Mouse (Mus musculus): ENCODE data around the gene Olfr66. TPM values are rescaled to one million over a fixed set of nuclear protein-coding genes. Genes with fewer than 3 reads are reported as not detected.

Gene Olfr66
- total RNA-seq, 2 experiments from 2014 or later: not detected

Other genes with a start within 250 kb of the Olfr66 start
- not detected for gene Olfr622, start 243.6 kb downstream of the Olfr66 start, total RNA-seq (2021)
- gene Olfr623, start 222.6 kb downstream of the Olfr66 start, total RNA-seq (2021): not detected
- under 1 TPM in 1 of 2 experiments, not detected in 1; 0.07 TPM for gene Olfr624, start 215.1 kb downstream of the Olfr66 start, total RNA-seq (2021)
- not detected for gene Olfr625-ps1, start 203.5 kb downstream of the Olfr66 start, total RNA-seq (2021)
- not detected for gene Olfr243, start 171.6 kb downstream of the Olfr66 start, total RNA-seq (2021)
- gene Olfr628, start 155.9 kb downstream of the Olfr66 start, total RNA-seq (2021): not detected
- gene Olfr629, start 141.3 kb downstream of the Olfr66 start, total RNA-seq (2021): not detected
- gene Olfr630, start 128.9 kb downstream of the Olfr66 start, total RNA-seq (2021): not detected
- gene Olfr69, start 114.7 kb downstream of the Olfr66 start, total RNA-seq (2021): not detected
- not detected for gene Olfr68, start 106.6 kb downstream of the Olfr66 start, total RNA-seq (2021)
- gene Olfr67, start 94.4 kb downstream of the Olfr66 start, total RNA-seq (2021): not detected
- gene Hbb-bt, start 72.3 kb downstream of the Olfr66 start, total RNA-seq (2021): 10 to 100 TPM; 58.3 to 79.4 TPM
- gene Hbb-bs, start 58.2 kb downstream of the Olfr66 start, total RNA-seq (2021): 100 to 1,000 TPM; 565 to 654 TPM
- gene Hbb-bh2, start 45.7 kb downstream of the Olfr66 start, total RNA-seq (2021): not detected
- not detected for gene Hbb-bh1, start 43.1 kb downstream of the Olfr66 start, total RNA-seq (2021)
- gene Hbb-y, start 33.0 kb downstream of the Olfr66 start, total RNA-seq (2021): not detected
- not detected for gene Olfr64, start 8.2 kb upstream of the Olfr66 start, total RNA-seq (2021)
- gene Olfr65, start 17.2 kb upstream of the Olfr66 start, total RNA-seq (2021): not detected
- not detected for gene Olfr631, start 42.6 kb upstream of the Olfr66 start, total RNA-seq (2021)
- not detected for gene Olfr632, start 48.1 kb upstream of the Olfr66 start, total RNA-seq (2021)
- not detected for gene Olfr633, start 58.2 kb upstream of the Olfr66 start, total RNA-seq (2021)
- under 1 TPM; 0.07 to 0.09 TPM for gene Olfr635, start 84.9 kb upstream of the Olfr66 start, total RNA-seq (2021)
- gene Olfr638, start 112.5 kb upstream of the Olfr66 start, total RNA-seq (2021): not detected
- gene Olfr639, start 131.1 kb upstream of the Olfr66 start, total RNA-seq (2021): under 1 TPM; 0.07 to 0.19 TPM
- not detected for gene Olfr640, start 139.3 kb upstream of the Olfr66 start, total RNA-seq (2021)
- not detected for gene Olfr641, start 149.2 kb upstream of the Olfr66 start, total RNA-seq (2021)
- not detected for gene Olfr642, start 166.4 kb upstream of the Olfr66 start, total RNA-seq (2021)
- gene 4930516K23Rik, start 175.2 kb upstream of the Olfr66 start, total RNA-seq (2021): not detected
- gene Olfr644, start 185.6 kb upstream of the Olfr66 start, total RNA-seq (2021): not detected
- not detected for gene Olfr645, start 199.2 kb upstream of the Olfr66 start, total RNA-seq (2021)
- not detected for gene Olfr646, start 218.6 kb upstream of the Olfr66 start, total RNA-seq (2021)
- gene Ubqln5, start 243.6 kb upstream of the Olfr66 start, total RNA-seq (2021): not detected

Measured in layer of hippocampus, postnatal 14 days (tissue).